Mouse (Mus musculus) limb, embryonic 10.5 days (tissue): ENCODE results near the gene Slc38a8. TPM values are rescaled to one million over a fixed set of nuclear protein-coding genes. Genes with fewer than 3 reads are reported as not detected.

ENCODE experiments used
- DNase-seq: peaks from one replicate; pipeline ENCODE4 v3.0.0-alpha.2; 2017; ENCODE audit warnings: low spot score
- H3K27ac ChIP-seq: fragments of 300-500 bp; sonication (generic); 2 replicates; pipeline ENCODE4 v1.5.1; 2016; ENCODE audit warnings: mild to moderate bottlenecking
- H3K27me3 ChIP-seq: fragments of 300-500 bp; sonication (generic); 2 replicates; pipeline ENCODE4 v1.6.1; 2016; ENCODE audit warnings: low read depth, mild to moderate bottlenecking; ENCODE audit not compliant: poor library complexity, severe bottlenecking
- H3K36me3 ChIP-seq: fragments of 300-500 bp; sonication (generic); 2 replicates; pipeline ENCODE4 v1.6.1; 2016; ENCODE audit warnings: mild to moderate bottlenecking, moderate library complexity
- H3K4me1 ChIP-seq: fragments of 300-500 bp; sonication (generic); 2 replicates; pipeline ENCODE4 v1.6.1; 2016
- H3K4me3 ChIP-seq: fragments of 300-500 bp; sonication (generic); 2 replicates; pipeline ENCODE4 v1.5.1; 2016; ENCODE audit warnings: mild to moderate bottlenecking, moderate library complexity
- H3K9me3 ChIP-seq: fragments of 300-500 bp; sonication (generic); replicated peaks from 2 replicates; pipeline ENCODE4 v1.6.1; 2016; ENCODE audit warnings: mild to moderate bottlenecking
- WGBS: fragments of 180-500 bp; shearing (Covaris S2); methylation state at CpG from one replicate; pipeline ENCODE4 v1.1.7; 2016; 5-methylcytosine and 5-hydroxymethylcytosine counted together
- polyA plus RNA-seq: library from polyadenylated mRNA; unstranded; fragments of >200 nt; fragmentation: Nextera tagmentation; extraction: Ambion mirVana; gene quantifications from 2 replicates; pipeline ENCODE4 v1.2.1, GENCODE M21; 2016

Gene Slc38a8
- polyA plus RNA-seq: 0.05 and 0.11 TPM in 2 replicates

DNA sequence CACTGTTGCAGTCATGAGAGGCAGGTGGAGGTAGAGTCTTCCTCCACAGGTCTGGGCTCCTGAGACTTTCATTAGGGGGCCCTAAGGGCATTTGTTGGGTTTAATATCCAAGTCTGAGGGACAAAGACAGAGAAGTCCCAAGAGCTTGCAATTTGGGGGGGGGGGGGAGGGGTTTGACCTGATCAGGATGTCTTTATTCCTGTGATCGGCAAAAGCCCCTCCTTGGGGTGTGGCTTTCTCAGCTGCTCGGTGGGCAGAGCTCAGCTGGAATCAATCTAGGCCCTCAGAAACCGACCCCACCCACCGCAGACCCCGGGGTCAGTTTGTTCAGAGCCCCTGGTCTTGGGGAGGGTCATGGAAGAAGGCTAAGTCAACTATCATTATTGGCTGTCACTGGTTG lies at the start of gene Slc38a8:
Slc38a8 (minus strand) TSS at position 101 of the 400 bp plus-strand sequence.
- H3K4me3 ChIP-seq: no peak within 1 kb of the TSS
- WGBS: 13% methylated on average over 5 of the region's 5 CpGs
- H3K27me3 ChIP-seq: peaks cover 11% of the 10 kb centered on the region; the same call in 1 of the 2 replicates
- H3K27ac ChIP-seq: peak within 1 kb of the TSS; percentile 74
- no peaks in the 10 kb centered on the region for H3K9me3 ChIP-seq
- no peak for DNase-seq
- H3K4me1 ChIP-seq: peaks cover 78% of the 10 kb centered on the region
- H3K36me3 ChIP-seq: peaks cover 15% of the 10 kb centered on the region

DNA sequence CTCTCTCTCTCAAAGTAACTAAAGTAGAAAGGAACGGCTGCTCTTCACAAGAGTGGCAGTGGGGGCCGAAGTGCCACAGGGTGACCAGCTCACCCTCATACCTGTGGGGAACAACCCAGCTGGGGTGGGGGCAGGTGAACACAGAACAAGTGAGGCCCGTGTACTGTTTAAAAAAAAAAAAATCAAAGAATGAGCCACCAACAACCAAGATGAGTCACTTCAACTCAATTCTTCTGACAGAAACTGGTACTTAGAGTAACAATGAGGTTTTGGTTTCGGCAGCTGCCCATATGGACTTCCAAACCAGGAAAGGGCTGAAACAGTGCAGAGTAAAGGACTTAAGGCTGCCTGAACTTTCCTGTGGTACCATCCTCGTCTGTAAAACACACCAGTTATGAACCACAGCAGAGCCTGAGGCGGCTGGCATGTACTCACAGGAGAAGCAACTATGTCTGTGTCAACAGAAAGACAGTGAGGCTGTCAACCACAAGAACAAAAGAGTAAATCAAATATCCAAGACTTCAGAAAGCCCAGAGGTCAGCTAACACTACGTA lies 47.1 kb upstream of the Slc38a8 start:
- no peaks in the 10 kb centered on the region for H3K27me3 ChIP-seq
- peaks cover 55% of the 10 kb centered on the region for H3K36me3 ChIP-seq
- H3K27ac ChIP-seq: no peak overlapping the region
- WGBS: 86% methylated on average over 7 of the region's 7 CpGs
- H3K4me1 ChIP-seq: no peaks in the 10 kb centered on the region
- DNase-seq: no peak
- no peaks in the 10 kb centered on the region for H3K9me3 ChIP-seq
- H3K4me3 ChIP-seq: no peak overlapping the region

DNA sequence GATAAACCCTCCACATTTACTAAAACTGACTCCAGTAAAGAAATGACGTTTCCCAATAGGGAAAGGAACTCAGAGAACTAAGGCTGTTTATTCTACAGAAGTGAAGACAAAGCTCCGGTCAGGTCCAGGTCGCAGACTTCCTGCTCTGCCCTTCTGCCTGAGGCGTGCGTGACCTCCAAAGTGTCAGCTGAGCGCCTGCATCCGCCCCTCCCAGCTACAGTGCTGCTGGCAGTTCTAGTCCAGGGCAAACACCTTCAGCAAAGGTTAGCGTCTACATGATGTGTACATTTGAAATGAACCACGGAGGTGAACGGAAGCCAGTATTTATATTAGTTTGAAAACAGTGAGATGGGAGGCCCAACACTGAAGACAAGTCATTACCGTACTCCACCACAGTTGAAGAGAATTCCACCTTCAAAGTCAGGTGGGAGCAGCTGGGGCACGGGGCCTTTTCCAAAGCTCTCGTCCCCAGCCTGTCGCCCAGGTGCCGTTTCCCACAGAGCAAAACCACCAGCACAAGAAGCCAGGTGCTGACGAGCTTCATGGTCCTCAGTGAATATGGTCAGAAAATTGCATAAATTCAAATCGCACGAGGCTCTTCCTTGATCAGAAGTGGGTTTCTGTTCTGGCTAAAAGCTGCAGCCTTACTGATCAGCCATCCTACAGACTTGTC lies 45.7 kb upstream of the Slc38a8 start:
- no peak overlapping the region for H3K27ac ChIP-seq
- WGBS: 93% methylated on average over 18 of the region's 18 CpGs
- H3K4me1 ChIP-seq: no peaks in the 10 kb centered on the region
- no peak for DNase-seq
- H3K9me3 ChIP-seq: no peaks in the 10 kb centered on the region
- H3K4me3 ChIP-seq: no peak overlapping the region
- peaks cover 70% of the 10 kb centered on the region for H3K36me3 ChIP-seq
- H3K27me3 ChIP-seq: no peaks in the 10 kb centered on the region

DNA sequence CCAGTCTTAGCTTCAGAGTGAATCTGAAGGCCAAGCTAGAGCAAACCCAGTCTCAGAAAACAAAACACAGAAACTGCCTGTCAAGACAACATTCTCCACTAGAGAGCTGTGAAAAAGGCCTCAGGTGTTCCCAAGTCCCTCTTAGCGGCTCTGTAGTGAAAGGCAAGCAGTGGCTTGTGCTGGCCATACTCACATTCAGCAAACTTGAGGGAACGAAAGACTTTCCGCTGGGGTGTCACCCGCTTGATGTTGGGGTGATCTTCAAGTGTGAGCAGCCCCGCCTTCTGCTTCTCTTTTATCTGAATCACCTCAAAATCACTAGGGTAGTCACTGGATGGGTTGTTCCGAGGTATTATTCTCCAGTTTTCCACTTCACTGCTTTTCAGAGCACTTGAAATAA lies 44.3 kb upstream of the Slc38a8 start:
- H3K4me3 ChIP-seq: no peak overlapping the region
- H3K9me3 ChIP-seq: no peaks in the 10 kb centered on the region
- no peak overlapping the region for H3K27ac ChIP-seq
- no peaks in the 10 kb centered on the region for H3K27me3 ChIP-seq
- no peaks in the 10 kb centered on the region for H3K4me1 ChIP-seq
- WGBS: 93% methylated on average over 6 of the region's 6 CpGs
- DNase-seq: no peak
- H3K36me3 ChIP-seq: peaks cover 81% of the 10 kb centered on the region

DNA sequence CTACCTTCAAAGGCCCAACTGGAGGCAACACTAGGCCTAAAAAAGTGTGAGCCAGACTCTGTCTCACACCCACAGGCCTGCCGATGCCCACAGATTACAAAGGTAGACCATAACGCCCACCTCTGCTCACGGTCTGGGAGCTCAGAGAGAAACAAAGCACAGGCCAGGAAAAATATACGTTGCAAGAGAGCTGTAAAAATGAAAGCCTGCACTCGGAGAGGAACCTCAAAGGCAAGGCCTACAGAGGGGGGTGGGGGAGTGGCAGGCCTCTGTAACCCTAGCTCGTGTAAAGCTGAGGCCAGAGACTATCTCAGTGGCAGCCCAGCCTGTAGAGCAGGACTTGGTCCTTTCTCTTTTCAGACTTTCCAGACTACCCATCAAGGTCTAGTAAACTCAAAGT lies 43.7 kb upstream of the Slc38a8 start:
- DNase-seq: no peak
- Histone ChIP-seq H3K4me1 (no peaks in the 10 kb centered on the region), H3K27ac (no peak overlapping the region), H3K9me3 (no peaks in the 10 kb centered on the region), H3K27me3 (no peaks in the 10 kb centered on the region), H3K36me3 (peaks cover 87% of the 10 kb centered on the region), H3K4me3 (no peak overlapping the region)
- WGBS: 80% methylated on average over 6 of the region's 6 CpGs

DNA sequence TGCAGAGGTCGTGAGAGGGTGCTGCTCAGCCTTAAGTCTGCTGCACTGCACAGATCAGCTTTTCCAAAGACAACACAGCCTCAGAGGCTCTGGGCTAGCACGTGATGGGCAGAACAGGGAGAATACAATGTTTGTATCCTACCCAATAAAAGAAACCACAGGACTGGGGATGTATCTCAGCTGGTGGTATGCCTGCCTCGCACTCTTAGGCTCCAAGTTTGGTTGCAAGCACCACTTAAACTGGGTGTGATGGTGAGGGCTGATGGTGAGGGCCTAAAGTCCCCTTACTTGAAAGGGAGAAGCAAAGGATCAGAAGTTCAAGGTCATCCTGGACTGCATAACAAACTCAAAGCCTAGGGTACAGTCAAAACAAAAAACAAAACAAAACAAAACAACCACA lies 43.1 kb upstream of the Slc38a8 start:
- Histone ChIP-seq H3K27ac (no peak overlapping the region), H3K36me3 (peaks cover 93% of the 10 kb centered on the region), H3K4me1 (no peaks in the 10 kb centered on the region)

DNA sequence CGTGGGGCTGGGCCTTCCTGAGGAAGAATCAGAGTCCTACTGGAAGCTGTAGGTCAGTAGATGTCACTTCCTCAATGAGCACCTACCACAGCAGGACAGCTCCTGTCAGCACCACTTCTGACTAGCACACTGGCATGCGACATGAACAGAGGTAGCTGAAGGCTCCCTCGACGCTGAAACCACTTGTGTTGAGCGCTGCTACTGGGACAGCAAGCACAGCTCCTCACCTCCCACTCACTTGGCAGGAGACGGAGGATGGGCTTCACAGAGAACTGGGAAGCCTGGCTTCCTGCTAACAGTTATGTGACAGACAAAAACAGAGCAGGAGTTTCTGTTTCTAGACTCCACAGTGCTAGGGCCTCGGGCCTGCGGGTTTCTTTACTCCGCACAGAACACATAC lies 30.5 kb upstream of the Slc38a8 start:
- no peak overlapping the region for H3K27ac ChIP-seq
- no peaks in the 10 kb centered on the region for H3K9me3 ChIP-seq
- peaks cover 100% of the 10 kb centered on the region for H3K36me3 ChIP-seq
- no peaks in the 10 kb centered on the region for H3K27me3 ChIP-seq
- no peak overlapping the region for H3K4me3 ChIP-seq
- WGBS: 94% methylated on average over 9 of the region's 9 CpGs
- DNase-seq: no peak
- H3K4me1 ChIP-seq: no peaks in the 10 kb centered on the region

More for the DNA sequence above, 43.1 kb upstream of the Slc38a8 start:
- Histone ChIP-seq H3K9me3 (no peaks in the 10 kb centered on the region), H3K27me3 (no peaks in the 10 kb centered on the region), H3K4me3 (no peak overlapping the region)
- WGBS: 85% methylated on average over 3 of the region's 3 CpGs
- no peak for DNase-seq

DNA sequence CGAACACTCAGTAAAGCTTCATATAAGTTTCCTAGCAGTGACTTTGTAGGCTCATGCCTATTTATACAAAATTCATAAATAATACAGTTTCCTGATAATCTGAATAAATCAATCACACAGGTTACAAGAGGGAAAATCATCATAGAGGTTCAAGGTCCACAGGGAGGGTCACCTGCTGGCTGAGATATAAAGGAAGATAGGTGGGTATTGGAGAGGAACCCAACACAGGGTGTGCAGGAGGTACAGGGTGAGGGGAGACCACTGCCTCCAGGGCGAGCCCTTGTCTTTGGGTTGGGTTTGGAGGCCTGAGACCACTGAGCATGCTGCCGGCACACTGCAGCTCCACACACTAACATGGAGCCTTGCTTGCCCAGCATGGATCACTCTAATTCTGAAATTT lies 29.9 kb upstream of the Slc38a8 start:
- peaks cover 100% of the 10 kb centered on the region for H3K36me3 ChIP-seq
- WGBS: 91% methylated on average over 3 of the region's 3 CpGs
- no peak overlapping the region for H3K27ac ChIP-seq
- H3K27me3 ChIP-seq: no peaks in the 10 kb centered on the region
- H3K4me1 ChIP-seq: no peaks in the 10 kb centered on the region
- no peak overlapping the region for H3K4me3 ChIP-seq
- no peak for DNase-seq
- H3K9me3 ChIP-seq: no peaks in the 10 kb centered on the region

DNA sequence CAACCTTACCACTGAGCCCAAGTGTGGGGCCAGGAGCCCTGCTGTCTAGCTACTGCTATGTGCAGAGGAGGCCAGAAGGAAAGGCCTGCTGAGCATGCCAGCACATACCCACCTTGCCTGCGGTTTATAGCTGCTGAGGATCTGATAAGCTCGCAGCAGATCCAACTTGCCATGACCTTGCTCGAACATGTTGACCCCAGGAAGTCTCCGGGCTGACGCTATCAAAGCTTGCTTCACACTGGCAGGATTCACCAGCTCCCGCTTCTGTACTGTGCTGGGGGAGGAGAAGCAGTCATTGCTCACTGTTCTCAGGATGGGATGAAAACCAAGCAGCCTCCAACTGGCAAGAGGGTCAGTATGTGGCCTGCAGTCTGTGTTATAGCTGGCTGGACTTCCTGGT lies 29.4 kb upstream of the Slc38a8 start:
- Histone ChIP-seq H3K9me3 (no peaks in the 10 kb centered on the region), H3K4me1 (no peaks in the 10 kb centered on the region), H3K27ac (no peak overlapping the region), H3K36me3 (peaks cover 98% of the 10 kb centered on the region), H3K27me3 (no peaks in the 10 kb centered on the region), H3K4me3 (no peak overlapping the region)
- no peak for DNase-seq
- WGBS: 86% methylated on average over 6 of the region's 6 CpGs

DNA sequence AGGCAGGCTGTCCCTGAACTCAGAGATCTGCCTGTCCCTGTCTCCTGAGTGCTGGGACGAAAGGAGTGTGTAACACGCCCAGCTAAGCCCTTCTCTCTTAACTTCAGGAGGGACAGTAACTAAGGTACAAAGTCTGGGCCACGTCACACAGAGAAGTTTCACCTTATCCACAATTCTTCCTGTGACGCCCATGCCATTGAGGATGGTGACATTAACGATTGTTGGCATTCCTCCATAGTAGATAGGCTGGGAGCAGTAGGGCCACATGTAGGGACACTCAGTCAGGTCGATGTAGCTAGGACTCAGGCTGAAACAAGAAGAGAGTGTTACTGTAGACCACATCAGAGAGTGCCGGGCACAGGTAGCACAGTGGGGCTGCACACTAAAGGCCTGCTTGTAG lies 27.3 kb upstream of the Slc38a8 start:
- Histone ChIP-seq H3K27me3 (no peaks in the 10 kb centered on the region), H3K27ac (no peak overlapping the region), H3K4me3 (no peak overlapping the region), H3K9me3 (no peaks in the 10 kb centered on the region), H3K36me3 (peaks cover 98% of the 10 kb centered on the region), H3K4me1 (no peaks in the 10 kb centered on the region)
- WGBS: 92% methylated on average over 7 of the region's 7 CpGs
- no peak for DNase-seq

DNA sequence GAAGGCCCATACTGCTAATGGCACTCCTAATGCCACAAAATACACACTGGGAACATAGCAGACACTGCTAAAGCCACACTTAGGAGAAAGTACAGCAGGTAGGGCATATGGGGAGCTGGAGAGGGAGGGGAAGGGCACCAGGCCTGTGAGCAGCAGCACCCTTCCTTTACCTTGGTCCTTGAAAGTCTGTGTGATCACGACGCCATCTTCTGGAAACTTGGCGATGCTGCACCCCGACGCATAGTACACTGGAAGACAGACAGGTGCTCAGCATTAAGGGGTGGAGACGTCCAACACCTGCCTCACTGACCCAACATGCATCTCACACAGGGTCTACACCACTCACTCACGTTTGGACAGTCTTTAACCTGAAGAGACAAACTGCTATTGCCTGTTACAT lies 18.6 kb upstream of the Slc38a8 start:
- no peaks in the 10 kb centered on the region for H3K4me1 ChIP-seq
- H3K4me3 ChIP-seq: no peak overlapping the region
- DNase-seq: no peak
- no peaks in the 10 kb centered on the region for H3K9me3 ChIP-seq
- no peak overlapping the region for H3K27ac ChIP-seq
- no peaks in the 10 kb centered on the region for H3K27me3 ChIP-seq
- peaks cover 98% of the 10 kb centered on the region for H3K36me3 ChIP-seq
- 71% methylated on average over 7 of the region's 7 CpGs for WGBS

DNA sequence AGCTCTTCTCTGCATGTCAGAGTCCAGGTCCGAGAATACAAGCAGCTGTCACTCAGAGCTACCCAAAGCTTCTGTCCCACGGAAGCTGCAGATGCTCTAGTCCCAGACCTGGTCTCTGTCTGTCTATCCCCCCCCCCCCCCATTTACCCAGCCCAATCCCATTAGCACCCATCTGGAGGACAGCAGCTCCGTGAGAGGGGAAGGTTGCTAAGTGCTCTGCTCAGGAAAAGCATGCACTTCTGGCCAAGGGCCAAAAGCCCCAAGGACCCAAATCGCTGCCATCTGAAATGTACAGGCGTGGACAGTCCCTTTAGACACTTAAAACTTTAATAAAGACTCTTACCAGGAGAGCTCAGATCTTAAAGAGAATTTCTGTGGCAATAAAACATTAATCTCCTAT lies 15.2 kb upstream of the Slc38a8 start:
- DNase-seq: no peak
- H3K27me3 ChIP-seq: no peaks in the 10 kb centered on the region
- no peak overlapping the region for H3K4me3 ChIP-seq
- no peaks in the 10 kb centered on the region for H3K4me1 ChIP-seq
- peaks cover 100% of the 10 kb centered on the region for H3K36me3 ChIP-seq
- H3K27ac ChIP-seq: no peak overlapping the region
- no peaks in the 10 kb centered on the region for H3K9me3 ChIP-seq
- WGBS: 72% methylated on average over 5 of the region's 5 CpGs

DNA sequence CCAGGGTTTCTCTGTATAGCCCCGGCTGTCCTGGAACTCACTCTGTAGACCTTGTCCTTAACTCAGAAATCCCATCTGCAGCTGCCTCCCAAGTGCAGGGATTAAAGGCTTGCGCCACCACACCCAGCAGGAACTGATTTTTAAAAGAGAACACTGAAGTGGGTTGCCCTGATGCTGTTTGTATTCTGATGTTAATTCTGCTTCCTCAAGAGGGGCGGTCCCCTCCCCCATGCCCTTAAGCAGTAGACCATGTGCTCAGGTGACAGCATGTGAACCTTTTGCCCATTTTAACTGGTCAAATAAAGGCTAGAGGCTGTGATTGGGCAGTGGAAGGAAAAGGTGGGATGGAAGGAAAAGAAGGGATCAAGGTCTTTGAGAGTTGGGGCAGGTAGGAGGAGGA lies 14.3 kb upstream of the Slc38a8 start:
- Histone ChIP-seq H3K36me3 (peaks cover 100% of the 10 kb centered on the region), H3K4me3 (no peak overlapping the region), H3K27me3 (no peaks in the 10 kb centered on the region), H3K4me1 (no peaks in the 10 kb centered on the region), H3K9me3 (no peaks in the 10 kb centered on the region), H3K27ac (no peak overlapping the region)
- 62% methylated on average over 3 of the region's 3 CpGs for WGBS
- DNase-seq: no peak

DNA sequence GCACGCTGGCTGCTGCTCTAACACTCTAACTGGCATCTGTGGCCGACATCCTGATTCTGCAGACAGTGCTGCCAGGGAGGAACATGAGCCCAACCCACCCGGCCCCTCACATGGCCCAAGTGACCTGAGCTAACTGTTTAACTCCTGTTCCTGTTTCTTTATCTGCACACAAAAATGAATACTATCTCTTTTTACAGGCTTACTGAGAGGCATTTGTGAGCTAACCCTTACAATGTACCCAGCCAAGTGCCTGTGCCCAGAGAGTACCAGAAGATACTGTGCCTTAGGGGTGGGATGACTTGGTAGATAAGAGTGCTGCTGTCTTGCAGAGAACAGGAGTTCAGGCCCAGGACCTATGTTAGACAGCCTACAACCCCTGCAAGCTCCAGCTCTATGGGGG lies 13.4 kb upstream of the Slc38a8 start:
- peaks cover 100% of the 10 kb centered on the region for H3K36me3 ChIP-seq
- WGBS: 94% methylated on average over 3 of the region's 3 CpGs

More for the DNA sequence above, 13.4 kb upstream of the Slc38a8 start:
- H3K27me3 ChIP-seq: no peaks in the 10 kb centered on the region
- no peak for DNase-seq
- H3K27ac ChIP-seq: no peak overlapping the region
- H3K9me3 ChIP-seq: no peaks in the 10 kb centered on the region
- H3K4me3 ChIP-seq: no peak overlapping the region
- H3K4me1 ChIP-seq: no peaks in the 10 kb centered on the region
